Mouse (Mus musculus) CH12.LX (cell line): Measurements from ENCODE around the gene Dcaf8. TPM values are rescaled to one million over a fixed set of nuclear protein-coding genes. Genes with fewer than 3 reads are reported as not detected.
"Not testable (repeated sequence)": the region's sequence is repeated elsewhere in the genome, so short reads cannot be mapped to it uniquely, and the experiment has no call there.

ENCODE experiments used
- DNase-seq: peaks from one replicate; pipeline ENCODE4 v3.0.0-alpha.2; 2013; ENCODE audit errors: extremely low read depth
- H3K27ac ChIP-seq: 2 replicates; pipeline ENCODE4 v1.5.1; 2012; ENCODE audit warnings: low read depth, mild to moderate bottlenecking, control low read depth, moderate library complexity; ENCODE audit not compliant: insufficient read depth
- H3K27me3 ChIP-seq: replicated peaks from 2 replicates; pipeline ENCODE3; 2012; ENCODE audit warnings: inconsistent platforms
- H3K36me3 ChIP-seq, 2 experiments: replicated peaks in 1 of 2; 2 replicates each; pipeline versions ENCODE3 to v1.6.1; 2012; ENCODE audit warnings: inconsistent platforms in 1 of 2, low read length in 1 of 2, mild to moderate bottlenecking in 1 of 2, mixed read lengths in 1 of 2, moderate library complexity in 1 of 2; ENCODE audit not compliant: control insufficient read depth in 1 of 2, insufficient read depth in 1 of 2
- H3K4me1 ChIP-seq, 2 experiments: 2 replicates each; pipeline ENCODE4 v1.6.1; 2012; ENCODE audit warnings: inconsistent platforms in 1 of 2, moderate library complexity in 1 of 2; ENCODE audit not compliant: insufficient read depth in 2 of 2, control insufficient read depth in 1 of 2
- H3K4me2 ChIP-seq: 2 replicates; pipeline ENCODE4 v1.6.1; 2012; ENCODE audit warnings: low read depth, mild to moderate bottlenecking, control low read depth; ENCODE audit not compliant: poor library complexity, insufficient read depth, severe bottlenecking
- H3K4me3 ChIP-seq, 3 experiments: fragments of 150-350 bp in 1 of 3; sonication (generic) in 1 of 3; replicated peaks in 1 of 3; 2 replicates each; pipeline versions ENCODE3 to v1.5.1; 2011 to 2012; ENCODE audit warnings: low read depth in 2 of 3, low read length in 2 of 3, mild to moderate bottlenecking in 2 of 3, moderate library complexity in 2 of 3, control low read depth in 1 of 3, improper control_type of control experiment in 1 of 3, inconsistent platforms in 1 of 3, mixed read lengths in 1 of 3; ENCODE audit not compliant: poor library complexity in 1 of 3
- H3K79me2 ChIP-seq: replicated peaks from 2 replicates; pipeline ENCODE4 v1.6.1; 2012; ENCODE audit warnings: mild to moderate bottlenecking, moderate library complexity; ENCODE audit not compliant: control insufficient read depth, poor library complexity, insufficient read depth, severe bottlenecking; ENCODE audit errors: extremely low read depth
- H3K9ac ChIP-seq: 2 replicates; pipeline ENCODE4 v1.6.1; 2012; ENCODE audit warnings: low read depth, mild to moderate bottlenecking, control low read depth, moderate library complexity; ENCODE audit not compliant: insufficient read depth
- H3K9me3 ChIP-seq: replicated peaks from 2 replicates; pipeline ENCODE3; 2012; ENCODE audit warnings: low read length, inconsistent platforms, mixed read lengths
- CHD1 ChIP-seq: IDR thresholded peaks from 2 replicates; pipeline ENCODE4 v1.6.1; 2012; ENCODE audit warnings: low read depth, low read length, improper control_type of control experiment, inconsistent platforms
- CTCF ChIP-seq, 2 experiments: IDR thresholded peaks in 1 of 2; conservative IDR thresholded peaks in 1 of 2; 2 replicates each; pipeline ENCODE4 v1.5.1; 2011 to 2012; ENCODE audit warnings: low read depth in 2 of 2, low read length in 2 of 2, improper control_type of control experiment in 1 of 2, inconsistent platforms in 1 of 2, mild to moderate bottlenecking in 1 of 2, moderate library complexity in 1 of 2
- ETS1 ChIP-seq: conservative IDR thresholded peaks from 2 replicates; pipeline ENCODE4 v1.6.1; 2012; ENCODE audit warnings: low read depth, mild to moderate bottlenecking, inconsistent platforms, low read length, improper control_type of control experiment, moderate library complexity
- HCFC1 ChIP-seq: IDR thresholded peaks from 2 replicates; pipeline ENCODE4 v1.6.1; 2012; ENCODE audit warnings: low read depth, mild to moderate bottlenecking, inconsistent platforms, low read length, improper control_type of control experiment
- JUN ChIP-seq: IDR thresholded peaks from 2 replicates; pipeline ENCODE4 v1.6.1; 2011; ENCODE audit warnings: low read depth, mild to moderate bottlenecking, low read length, improper control_type of control experiment, moderate library complexity; ENCODE audit not compliant: insufficient read depth
- MAX ChIP-seq: IDR thresholded peaks from 2 replicates; pipeline ENCODE4 v1.6.1; 2011; ENCODE audit warnings: low read length, improper control_type of control experiment
- MEF2A ChIP-seq: IDR thresholded peaks from 2 replicates; pipeline ENCODE4 v1.6.1; 2014; ENCODE audit warnings: low read depth, mild to moderate bottlenecking, inconsistent platforms, low read length, improper control_type of control experiment, borderline replicate concordance
- MXI1 ChIP-seq: IDR thresholded peaks from 2 replicates; pipeline ENCODE4 v1.6.1; 2011; ENCODE audit warnings: mild to moderate bottlenecking, low read depth, low read length, improper control_type of control experiment
- NELFE ChIP-seq: IDR thresholded peaks from 2 replicates; pipeline ENCODE4 v1.6.1; 2011; ENCODE audit warnings: low read depth, low read length, improper control_type of control experiment
- RCOR1 ChIP-seq: conservative IDR thresholded peaks from 2 replicates; pipeline ENCODE4 v1.6.1; 2012; ENCODE audit warnings: low read depth, mild to moderate bottlenecking, inconsistent platforms, low read length, improper control_type of control experiment
- SIN3A ChIP-seq: IDR thresholded peaks from 2 replicates; pipeline ENCODE4 v1.6.1; 2012; ENCODE audit warnings: low read length, improper control_type of control experiment, inconsistent platforms
- SMC3 ChIP-seq: IDR thresholded peaks from 2 replicates; pipeline ENCODE4 v1.6.1; 2011; ENCODE audit warnings: low read depth, low read length, improper control_type of control experiment
- TCF12 ChIP-seq: IDR thresholded peaks from 2 replicates; pipeline ENCODE4 v1.6.1; 2014; ENCODE audit warnings: low read depth, mild to moderate bottlenecking, inconsistent platforms, low read length, improper control_type of control experiment
- UBTF ChIP-seq: IDR thresholded peaks from 2 replicates; pipeline ENCODE4 v1.6.1; 2012; ENCODE audit warnings: low read depth, mild to moderate bottlenecking, inconsistent platforms, low read length, improper control_type of control experiment, moderate library complexity
- USF1 ChIP-seq: IDR thresholded peaks from 2 replicates; pipeline ENCODE4 v1.6.1; 2014; ENCODE audit warnings: low read depth, mild to moderate bottlenecking, inconsistent platforms, low read length, improper control_type of control experiment
- ZKSCAN1 ChIP-seq: IDR thresholded peaks from 2 replicates; pipeline ENCODE4 v1.6.1; 2012; ENCODE audit warnings: low read depth, inconsistent platforms, low read length, improper control_type of control experiment, borderline replicate concordance
- ZNF384 ChIP-seq: IDR thresholded peaks from 2 replicates; pipeline ENCODE4 v1.6.1; 2012; ENCODE audit warnings: low read depth, low read length, improper control_type of control experiment, inconsistent platforms
- dilution Hi-C: fragments of 300-500 bp; cut with MboI; formaldehyde crosslinking; loops from 2 replicates; pipeline ENCODE4 v1.14.3; 2020; ENCODE audit warnings: low sequenced_read_pairs; ENCODE audit not compliant: extremely low pct_unique_long_range_greater_than_20kb, extremely low pct_ligation_motif_present
- in situ Hi-C: fragments of 300-500 bp; cut with MboI; formaldehyde crosslinking; loops from 3 replicates; pipeline ENCODE4 v1.14.3; 2019; ENCODE audit warnings: low sequenced_read_pairs, low pct_ligation_motif_present, low pct_unique_long_range_greater_than_20kb, mixed read lengths
- polyA plus RNA-seq: library from polyadenylated mRNA; unstranded; fragments of >175 nt; gene quantifications from 2 replicates; pipeline ENCODE4 v1.2.1, GENCODE M21; 2012; ENCODE audit warnings: low read depth; ENCODE audit not compliant: insufficient read length
- total RNA-seq, 2 experiments: library from RNA; depleted of rRNA; stranded (reverse); fragments of 300-350 nt in 1 of 2; fragments of >200 nt in 1 of 2; gene quantifications; 2 replicates each; pipeline ENCODE4 v1.2.3; 2012 to 2014

The Dcaf8 gene
- total and polyA plus RNA-seq, 3 experiments: 46.2 to 77.2 (median 58.5) TPM

- no peaks in the 10 kb centered on the region for H3K9me3 ChIP-seq
- no peak overlapping the region for H3K27ac ChIP-seq
- peaks cover 0 to 26% of the 10 kb centered on the region in 2 experiments; a peak in 2 of 4 replicates for H3K4me1 ChIP-seq
- no peak for DNase-seq
- H3K9ac ChIP-seq: no peak overlapping the region
- dilution Hi-C loops: no loop called here
- no peaks in the 10 kb centered on the region for H3K79me2 ChIP-seq
- no peak overlapping the region for H3K4me3 ChIP-seq
- no peaks in the 10 kb centered on the region for H3K36me3 ChIP-seq
- peak overlapping the region; percentile 8; the same call in 1 of the 2 replicates for H3K4me2 ChIP-seq
- H3K27me3 ChIP-seq: no peaks in the 10 kb centered on the region
- in situ Hi-C loops: no loop called here
- TF ChIP-seq SMC3: peak; percentile 18; the same call in 1 of the 2 replicates
- no peak for TF ChIP-seq MXI1
- no peak for TF ChIP-seq CHD1
- TF ChIP-seq RCOR1: no peak
- TF ChIP-seq SIN3A: no peak
- TF ChIP-seq ZKSCAN1: no peak
- TF ChIP-seq UBTF: no peak
- TF ChIP-seq MEF2A: no peak
- no peak for TF ChIP-seq ZNF384
- no peak for TF ChIP-seq MAX
- TF ChIP-seq CTCF (conservative IDR thresholded peaks at IDR 0.05 in 1 of 2, IDR thresholded peaks at IDR 0.05 in 1 of 2; ENCODE audit: low read depth in 2 of 2, low read length in 2 of 2): peak in 1 of 2 experiments; percentile 32; a peak in 2 of 4 replicates
- TF ChIP-seq ETS1: no peak
- TF ChIP-seq JUN: no peak
- no peak for TF ChIP-seq NELFE
- TF ChIP-seq TCF12: no peak
- no peak for TF ChIP-seq USF1
- no peak for TF ChIP-seq HCFC1
Observed at GRCm38 (mm10) chr1:172243547-172244205, 95.8 kb downstream of the Dcaf8 start.

DNA sequence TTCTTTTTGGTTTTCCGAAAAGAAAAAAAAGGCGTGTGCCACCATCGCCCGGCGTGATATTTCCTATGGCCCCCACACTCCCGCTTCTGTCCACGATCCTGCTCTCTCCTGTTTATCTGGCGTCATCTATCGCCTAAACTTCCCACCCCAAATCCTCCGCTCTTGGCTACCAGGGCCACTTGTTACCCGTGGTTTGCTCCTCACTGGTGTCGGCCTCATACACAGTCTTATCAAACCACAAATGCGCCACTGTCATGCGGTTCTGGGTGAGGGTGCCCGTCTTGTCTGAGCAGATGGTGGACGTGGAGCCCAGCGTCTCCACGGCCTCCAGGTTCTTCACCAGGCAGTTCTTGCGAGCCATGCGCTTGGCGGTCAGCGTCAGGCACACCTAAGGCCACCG, 96.8 kb downstream of the Dcaf8 start:
- H3K36me3 ChIP-seq, H3K27me3 ChIP-seq, H3K4me3 ChIP-seq, H3K4me2 ChIP-seq, H3K9me3 ChIP-seq, DNase-seq, H3K27ac ChIP-seq, dilution Hi-C loops, in situ Hi-C loops, H3K9ac ChIP-seq, H3K79me2 ChIP-seq: not testable (repeated sequence)
- peaks cover 0 to 26% of the 10 kb centered on the region in 2 experiments; a peak in 2 of 4 replicates for H3K4me1 ChIP-seq

Other genes with a start within 250 kb of the Dcaf8 start
- 50.9 and 75.8 TPM in 2 replicates for gene Slamf6, start 230.6 kb upstream of the Dcaf8 start, total RNA-seq (2012; rRNA removed)
- 172 and 180 TPM in 2 replicates for gene Slamf6, start 230.6 kb upstream of the Dcaf8 start, total RNA-seq (2014; rRNA removed)
- gene Slamf6, start 230.6 kb upstream of the Dcaf8 start, polyA plus RNA-seq: 124 and 127 TPM in 2 replicates
- gene Vangl2, start 119.6 kb upstream of the Dcaf8 start, total RNA-seq (2012; rRNA removed): 5.0 and 7.3 TPM in 2 replicates
- 3.6 and 4.1 TPM in 2 replicates for gene Vangl2, start 119.6 kb upstream of the Dcaf8 start, total RNA-seq (2014; rRNA removed)
- gene Vangl2, start 119.6 kb upstream of the Dcaf8 start, polyA plus RNA-seq: 7.9 and 9.4 TPM in 2 replicates
- gene Nhlh1, start 90.5 kb upstream of the Dcaf8 start, total RNA-seq (2012; rRNA removed): not detected in 2 replicates
- not detected in 2 replicates for gene Nhlh1, start 90.5 kb upstream of the Dcaf8 start, total RNA-seq (2014; rRNA removed)
- 0.16 TPM in 1 of 2 replicates, not detected in the other for gene Nhlh1, start 90.5 kb upstream of the Dcaf8 start, polyA plus RNA-seq
- gene Copa, start 65.6 kb upstream of the Dcaf8 start, total RNA-seq (2012; rRNA removed): 158 and 165 TPM in 2 replicates
- gene Copa, start 65.6 kb upstream of the Dcaf8 start, total RNA-seq (2014; rRNA removed): 155 and 157 TPM in 2 replicates
- 160 and 165 TPM in 2 replicates for gene Copa, start 65.6 kb upstream of the Dcaf8 start, polyA plus RNA-seq
- 21.5 and 24.5 TPM in 2 replicates for gene Ncstn, start 65.3 kb upstream of the Dcaf8 start, total RNA-seq (2012; rRNA removed)
- gene Ncstn, start 65.3 kb upstream of the Dcaf8 start, total RNA-seq (2014; rRNA removed): 12.4 and 15.0 TPM in 2 replicates
- gene Ncstn, start 65.3 kb upstream of the Dcaf8 start, polyA plus RNA-seq: 52.4 and 56.1 TPM in 2 replicates
- gene Pex19, start 21.3 kb upstream of the Dcaf8 start, total RNA-seq (2012; rRNA removed): 43.5 and 46.0 TPM in 2 replicates
- gene Pex19, start 21.3 kb upstream of the Dcaf8 start, total RNA-seq (2014; rRNA removed): 47.9 and 53.6 TPM in 2 replicates
- gene Pex19, start 21.3 kb upstream of the Dcaf8 start, polyA plus RNA-seq: 58.2 and 60.5 TPM in 2 replicates
- gene Pea15a, start 58.7 kb downstream of the Dcaf8 start, total RNA-seq (2012; rRNA removed): 14.9 and 15.6 TPM in 2 replicates
- gene Pea15a, start 58.7 kb downstream of the Dcaf8 start, total RNA-seq (2014; rRNA removed): 21.5 and 23.7 TPM in 2 replicates
- 50.6 and 52.1 TPM in 2 replicates for gene Pea15a, start 58.7 kb downstream of the Dcaf8 start, polyA plus RNA-seq
- 0.21 TPM in 1 of 2 replicates, not detected in the other for gene Casq1, start 71.8 kb downstream of the Dcaf8 start, total RNA-seq (2012; rRNA removed)
- not detected in 2 replicates for gene Casq1, start 71.8 kb downstream of the Dcaf8 start, total RNA-seq (2014; rRNA removed)
- 0.96 and 0.98 TPM in 2 replicates for gene Casq1, start 71.8 kb downstream of the Dcaf8 start, polyA plus RNA-seq
- gene Atp1a4, start 110.3 kb downstream of the Dcaf8 start, total RNA-seq (2012; rRNA removed): not detected in 2 replicates
- not detected in 2 replicates for gene Atp1a4, start 110.3 kb downstream of the Dcaf8 start, total RNA-seq (2014; rRNA removed)
- 0.07 TPM in 1 of 2 replicates, not detected in the other for gene Atp1a4, start 110.3 kb downstream of the Dcaf8 start, polyA plus RNA-seq
- 29.3 and 37.0 TPM in 2 replicates for gene Igsf8, start 113.6 kb downstream of the Dcaf8 start, total RNA-seq (2012; rRNA removed)
- gene Igsf8, start 113.6 kb downstream of the Dcaf8 start, total RNA-seq (2014; rRNA removed): 7.4 and 8.3 TPM in 2 replicates
- 22.1 and 25.9 TPM in 2 replicates for gene Igsf8, start 113.6 kb downstream of the Dcaf8 start, polyA plus RNA-seq
- 0.13 and 0.21 TPM in 2 replicates for gene Atp1a2, start 150.0 kb downstream of the Dcaf8 start, total RNA-seq (2012; rRNA removed)
- 0.03 and 0.07 TPM in 2 replicates for gene Atp1a2, start 150.0 kb downstream of the Dcaf8 start, total RNA-seq (2014; rRNA removed)
- gene Atp1a2, start 150.0 kb downstream of the Dcaf8 start, polyA plus RNA-seq: 0.23 and 0.33 TPM in 2 replicates
- 0.04 TPM in 1 of 2 replicates, not detected in the other for gene Kcnj9, start 181.2 kb downstream of the Dcaf8 start, total RNA-seq (2012; rRNA removed)
- gene Kcnj9, start 181.2 kb downstream of the Dcaf8 start, total RNA-seq (2014; rRNA removed): not detected in 2 replicates
- gene Kcnj9, start 181.2 kb downstream of the Dcaf8 start, polyA plus RNA-seq: 0.07 and 0.10 TPM in 2 replicates
- gene Kcnj10, start 193.1 kb downstream of the Dcaf8 start, total RNA-seq (2012; rRNA removed): 0.08 and 0.13 TPM in 2 replicates
- gene Kcnj10, start 193.1 kb downstream of the Dcaf8 start, total RNA-seq (2014; rRNA removed): not detected in 2 replicates
- gene Kcnj10, start 193.1 kb downstream of the Dcaf8 start, polyA plus RNA-seq: 0.06 TPM in 1 of 2 replicates, not detected in the other
- gene Pigm, start 228.5 kb downstream of the Dcaf8 start, total RNA-seq (2012; rRNA removed): 8.6 and 9.5 TPM in 2 replicates
- gene Pigm, start 228.5 kb downstream of the Dcaf8 start, total RNA-seq (2014; rRNA removed): 13.8 and 14.3 TPM in 2 replicates
- gene Pigm, start 228.5 kb downstream of the Dcaf8 start, polyA plus RNA-seq: 8.7 and 10.7 TPM in 2 replicates